Mouse (Mus musculus) layer of hippocampus, adult 18-20 months (tissue): Measurements from ENCODE around the gene Parvb. TPM values are rescaled to one million over a fixed set of nuclear protein-coding genes. Genes with fewer than 3 reads are reported as not detected.

Experiments used
- DNase-seq, 2 experiments: peaks; one replicate each; pipeline ENCODE4 v3.0.0; 2022; ENCODE audit warnings: low spot score in 2 of 2
- total RNA-seq, 2 experiments: library from RNA; stranded (reverse); gene quantifications; 2 replicates each; pipeline ENCODE4 v1.2.3; 2021

Parvb gene
- total RNA-seq, 2 experiments from 2014 or later = 28.8 to 29.5 TPM

GRCm38 (mm10) chr15:84321544-84322174 lies 89.8 kb downstream of the Parvb start:
- DNase-seq = peak in 1 of 2 experiments; percentile 79

- DNase-seq = no peak
Measured at GRCm38 (mm10) chr15:84323966-84324869, 92.4 kb downstream of the Parvb start, which contains the start of gene Parvg. TSS of gene Parvg (plus strand) at chr15:84324026.

- DNase-seq = peak in 1 of 2 experiments; percentile 42
Measured at GRCm38 (mm10) chr15:84324870-84325553, 93.2 kb downstream of the Parvb start.

GRCm38 (mm10) chr15:84325736-84326135 lies 93.9 kb downstream of the Parvb start:
- DNase-seq = no peak

- no peak for DNase-seq
Measured at GRCm38 (mm10) chr15:84328870-84329269, 97.0 kb downstream of the Parvb start.

GRCm38 (mm10) chr15:84329940-84330339 lies 98.1 kb downstream of the Parvb start:
- DNase-seq = no peak

GRCm38 (mm10) chr15:84331066-84331612 lies 99.3 kb downstream of the Parvb start:
- DNase-seq = no peak

- DNase-seq = peak in 1 of 2 experiments; percentile 51
Measured at GRCm38 (mm10) chr15:84336281-84336817, 104.5 kb downstream of the Parvb start.

- DNase-seq = no peak
Measured at GRCm38 (mm10) chr15:84337599-84337998, 105.8 kb downstream of the Parvb start.

- DNase-seq = no peak
Measured at GRCm38 (mm10) chr15:84340926-84341325, 109.1 kb downstream of the Parvb start.

- no peak for DNase-seq
Measured at GRCm38 (mm10) chr15:84348769-84349168, 116.9 kb downstream of the Parvb start.

GRCm38 (mm10) chr15:84349915-84350738 lies 118.3 kb downstream of the Parvb start:
- DNase-seq = no peak

- DNase-seq = no peak
Measured at GRCm38 (mm10) chr15:84351342-84351741, 119.5 kb downstream of the Parvb start.

- DNase-seq = peak; percentile 56 to 72
Measured at GRCm38 (mm10) chr15:84351915-84352844, 120.3 kb downstream of the Parvb start.

- no peak for DNase-seq
Measured at GRCm38 (mm10) chr15:84355081-84355480, 123.2 kb downstream of the Parvb start.

- DNase-seq = no peak
Measured at GRCm38 (mm10) chr15:84364746-84365145, 132.9 kb downstream of the Parvb start.
